Mouse (Mus musculus): ENCODE measurements around the gene Brox. TPM values are rescaled to one million over a fixed set of nuclear protein-coding genes. Genes with fewer than 3 reads are reported as not detected.

Gene Brox
- polyA plus RNA-seq, 1 experiment from 2014 or later = 98.7 TPM

Other genes with a start within 250 kb of the Brox start
- 7.5 and 8.1 TPM in 2 replicates for gene Disp1, start 75.7 kb downstream of the Brox start, polyA plus RNA-seq (2015; fragmentation: Nextera tagmentation; extraction: Ambion mirVana)
- 51.2 and 54.4 TPM in 2 replicates for gene Aida, start 679 bp downstream of the Brox start, polyA plus RNA-seq (2015; fragmentation: Nextera tagmentation; extraction: Ambion mirVana)
- 102 and 116 TPM in 2 replicates for gene Mia3, start 72.3 kb upstream of the Brox start, polyA plus RNA-seq (2015; fragmentation: Nextera tagmentation; extraction: Ambion mirVana)
- 15.0 and 16.1 TPM in 2 replicates for gene Taf1a, start 91.7 kb upstream of the Brox start, polyA plus RNA-seq (2015; fragmentation: Nextera tagmentation; extraction: Ambion mirVana)
- 0.19 TPM in 2 replicates for gene Hhipl2, start 120.9 kb upstream of the Brox start, polyA plus RNA-seq (2015; fragmentation: Nextera tagmentation; extraction: Ambion mirVana)

All from hindbrain, embryonic 16.5 days (tissue).